Mouse (Mus musculus) kidney, embryonic 14.5 days (tissue): ENCODE measurements around the gene Ccdc163. TPM values are rescaled to one million over a fixed set of nuclear protein-coding genes. Genes with fewer than 3 reads are reported as not detected.
"Not testable (repeated sequence)": the region's sequence is repeated elsewhere in the genome, so short reads cannot be mapped to it uniquely, and the experiment has no call there.

Source experiments
- ATAC-seq: fragments of 200-750 bp; cut with Nextera tagmentation; 2 replicates; pipeline ENCODE4 v1.8.0; 2017; ENCODE audit warnings: moderate number of reproducible peaks, mild to moderate bottlenecking, moderate TSS enrichment, moderate library complexity; ENCODE audit not compliant: low FRiP score, low TSS enrichment
- H3K27ac ChIP-seq: fragments of 300-500 bp; sonication (generic); 2 replicates; pipeline ENCODE4 v1.5.1; 2014; ENCODE audit warnings: low read depth, mild to moderate bottlenecking, low read length, moderate library complexity, mixed read lengths
- H3K27me3 ChIP-seq: fragments of 300-500 bp; sonication (generic); 2 replicates; pipeline ENCODE4 v1.6.1; 2014; ENCODE audit warnings: mild to moderate bottlenecking, low read length; ENCODE audit not compliant: control insufficient read depth, insufficient read depth
- H3K36me3 ChIP-seq: fragments of 300-500 bp; sonication (generic); 2 replicates; pipeline ENCODE4 v1.6.1; 2014; ENCODE audit warnings: low read length, mixed read lengths; ENCODE audit not compliant: control insufficient read depth, insufficient read depth
- H3K4me1 ChIP-seq: fragments of 300-500 bp; sonication (generic); 2 replicates; pipeline ENCODE4 v1.6.1; 2014; ENCODE audit warnings: low read length, mixed read lengths; ENCODE audit not compliant: control insufficient read depth, insufficient read depth
- H3K4me2 ChIP-seq: fragments of 300-500 bp; sonication (generic); replicated peaks from 2 replicates; pipeline ENCODE4 v1.6.1; 2014; ENCODE audit warnings: low read depth, mild to moderate bottlenecking, low read length
- H3K4me3 ChIP-seq: fragments of 300-500 bp; sonication (generic); 2 replicates; pipeline ENCODE4 v1.5.1; 2014; ENCODE audit warnings: mild to moderate bottlenecking, low read length
- H3K9ac ChIP-seq: fragments of 300-500 bp; sonication (generic); 2 replicates; pipeline ENCODE4 v1.6.1; 2014; ENCODE audit warnings: low read depth, mild to moderate bottlenecking, low read length, moderate library complexity
- H3K9me3 ChIP-seq: fragments of 300-500 bp; sonication (generic); 2 replicates; pipeline ENCODE4 v1.6.1; 2016; ENCODE audit warnings: low read length; ENCODE audit not compliant: control insufficient read depth
- WGBS: fragments of 180-500 bp; shearing (Covaris S2); extraction: QIAGEN DNeasy Blood & Tissue Kit; methylation state at CpG from one replicate; pipeline ENCODE4 v1.1.7; 2014; 5-methylcytosine and 5-hydroxymethylcytosine counted together
- polyA plus RNA-seq: library from polyadenylated mRNA; unstranded; fragments of >200 nt; fragmentation: Nextera tagmentation; extraction: Ambion mirVana; gene quantifications from 2 replicates; pipeline ENCODE4 v1.2.1, GENCODE M21; 2014

Ccdc163 gene
- polyA plus RNA-seq, result 36.9 and 39.6 TPM in 2 replicates

DNA sequence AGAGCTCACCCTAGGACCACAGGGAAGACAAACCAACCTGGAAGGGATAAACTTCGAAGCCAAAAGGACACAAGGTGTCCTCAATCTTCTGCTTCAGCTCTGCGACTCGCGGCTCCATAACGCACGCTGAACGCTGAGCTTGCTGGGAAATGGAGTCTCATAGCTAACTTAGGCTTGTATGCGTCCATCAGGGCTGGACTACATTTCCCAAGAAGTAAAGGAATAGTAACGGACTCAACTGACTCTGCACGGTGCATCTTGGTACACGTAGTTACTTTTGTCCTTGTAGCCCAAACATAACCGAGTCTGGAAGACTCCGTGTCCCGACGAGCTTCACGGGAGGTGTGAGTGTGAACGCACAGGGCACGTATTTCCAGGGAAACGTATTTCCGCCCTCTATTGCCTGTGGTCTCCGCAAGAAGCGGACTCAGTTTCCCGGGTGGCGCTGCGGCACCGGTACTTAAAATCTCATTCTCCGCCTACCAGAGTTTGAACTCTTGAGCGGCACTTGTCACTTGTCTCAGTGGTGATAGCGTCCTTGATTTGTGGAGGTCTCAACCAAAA lies at the start of gene Ccdc163, which contains the start of gene Mmachc:
Gene Ccdc163 (plus strand): TSS at position 309 of the 564 bp plus-strand sequence.
Gene Mmachc (minus strand): TSS at position 206 of the 564 bp plus-strand sequence.
- ATAC-seq, result peak; percentile 98
- no peaks in the 10 kb centered on the region for H3K27me3 ChIP-seq
- H3K9me3 ChIP-seq, result no peaks in the 10 kb centered on the region
- 0 out of 2 replicates have a peak, but pooled peaks cover 6% of the 10 kb centered on the region for H3K4me1 ChIP-seq
- peaks cover 5% of the 10 kb centered on the region for H3K36me3 ChIP-seq
- peak within 1 kb of the TSS; percentile 69 for H3K4me3 ChIP-seq
- H3K27ac ChIP-seq, result no peak within 1 kb of the TSS
- H3K4me2 ChIP-seq, result peak within 1 kb of the TSS; percentile 64
- under 1% methylated on average over 29 of the region's 29 CpGs for WGBS
- peak within 1 kb of the TSS; percentile 65 for H3K9ac ChIP-seq

DNA sequence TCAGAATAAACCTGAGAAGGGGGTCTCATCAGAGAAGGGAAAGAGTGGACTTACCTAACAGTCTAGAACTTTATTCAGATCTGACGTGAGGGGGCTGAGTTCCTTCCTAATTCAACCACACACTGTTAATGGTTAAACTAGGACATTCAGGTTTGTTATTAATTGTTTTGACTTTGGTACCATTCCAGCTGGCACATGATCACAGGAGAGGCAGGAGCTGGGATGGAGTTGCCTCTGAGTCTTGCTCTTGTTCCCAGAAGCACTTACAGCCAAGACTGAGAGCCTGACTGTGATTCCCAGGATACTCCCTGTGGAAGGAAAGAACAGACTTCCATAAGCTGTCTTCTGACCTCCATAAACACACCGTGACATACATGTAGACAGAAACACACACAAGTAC lies 48.8 kb upstream of the Ccdc163 start:
- no peak overlapping the region for H3K4me3 ChIP-seq
- H3K9ac ChIP-seq, result no peak overlapping the region
- WGBS, result 53% methylated on average over 2 of the region's 2 CpGs
- peak overlapping the region; percentile 6; the same call in 1 of the 2 replicates for H3K27ac ChIP-seq
- no peaks in the 10 kb centered on the region for H3K9me3 ChIP-seq
- H3K4me1 ChIP-seq, result no peaks in the 10 kb centered on the region
- H3K4me2 ChIP-seq, result no peak overlapping the region
- H3K27me3 ChIP-seq, result no peaks in the 10 kb centered on the region
- ATAC-seq, result peak; percentile 61; the same call in 1 of the 2 replicates
- H3K36me3 ChIP-seq, result no peaks in the 10 kb centered on the region

DNA sequence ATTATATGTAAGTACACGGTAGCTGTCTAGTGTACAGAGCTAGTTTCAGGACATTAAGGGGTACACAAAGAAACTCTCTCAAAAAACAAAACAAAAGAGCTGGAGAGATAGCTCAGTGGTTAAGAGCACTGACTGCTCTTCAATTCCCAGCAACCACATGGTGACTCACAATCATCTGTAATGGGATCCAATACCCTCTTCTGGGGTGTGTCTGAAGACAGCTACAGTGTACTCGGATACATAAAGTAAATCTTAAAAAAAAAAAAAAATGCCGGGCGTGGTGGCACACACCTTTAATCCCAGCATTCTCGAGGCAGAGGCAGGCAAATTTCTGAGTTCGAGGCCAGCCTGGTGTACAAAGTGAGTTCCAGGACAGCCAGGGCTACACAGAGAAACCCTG lies 48.4 kb upstream of the Ccdc163 start:
- WGBS, result 87% methylated on average over 6 of the region's 6 CpGs
- H3K9ac ChIP-seq, ATAC-seq, H3K27me3 ChIP-seq, H3K9me3 ChIP-seq, H3K4me3 ChIP-seq, H3K4me1 ChIP-seq, H3K36me3 ChIP-seq, H3K4me2 ChIP-seq: not testable (repeated sequence)
- H3K27ac ChIP-seq, result peak overlapping the region; percentile 6; the same call in 1 of the 2 replicates

DNA sequence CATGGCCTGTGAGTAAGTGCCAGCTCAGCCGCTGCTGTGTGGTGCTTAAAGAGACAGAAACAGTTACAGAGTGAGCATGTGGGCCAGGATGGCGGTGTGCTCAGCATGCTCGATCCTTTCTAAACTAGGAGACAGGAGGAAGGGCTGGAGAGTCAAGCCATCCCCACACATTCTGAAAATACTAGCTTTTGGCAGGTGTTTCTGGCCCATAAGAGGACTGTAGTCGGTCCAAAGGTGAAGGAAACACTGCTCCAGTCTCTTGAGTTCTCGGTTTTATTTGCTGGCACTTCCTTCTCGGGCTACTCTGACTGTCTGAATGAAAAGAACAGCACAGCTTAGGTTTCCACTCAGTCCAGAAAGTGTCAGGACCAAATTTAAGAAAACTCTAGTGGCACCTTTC lies 47.5 kb upstream of the Ccdc163 start:
- Histone ChIP-seq H3K36me3 (no peaks in the 10 kb centered on the region), H3K9me3 (no peaks in the 10 kb centered on the region), H3K9ac (no peak overlapping the region), H3K27ac (no peak overlapping the region), H3K4me2 (no peak overlapping the region), H3K27me3 (no peaks in the 10 kb centered on the region), H3K4me3 (no peak overlapping the region), H3K4me1 (no peaks in the 10 kb centered on the region)
- WGBS, result 72% methylated on average over 6 of the region's 6 CpGs
- no peak for ATAC-seq

DNA sequence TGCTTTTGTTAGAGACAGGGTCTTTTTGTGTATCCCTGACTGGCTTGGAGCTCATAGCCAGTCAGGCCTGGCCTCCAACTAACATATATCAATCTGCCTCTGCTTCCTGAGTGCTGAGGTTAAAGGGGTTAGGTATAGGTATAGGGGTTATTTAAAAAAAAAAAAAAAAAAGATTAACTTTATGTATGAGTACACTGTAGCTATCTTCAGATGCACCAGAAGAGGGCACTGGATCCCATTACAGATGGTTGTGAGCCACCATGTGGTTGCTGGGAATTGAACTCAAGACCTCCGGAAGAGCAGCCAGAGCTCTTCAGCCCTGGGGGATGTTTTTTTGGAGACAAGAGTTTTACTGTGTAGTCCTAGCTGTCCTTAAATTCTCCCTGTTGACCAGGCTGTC lies 46.3 kb upstream of the Ccdc163 start:
- Histone ChIP-seq H3K27me3 (no peaks in the 10 kb centered on the region), H3K9ac (no peak overlapping the region), H3K4me1 (no peaks in the 10 kb centered on the region), H3K4me3 (no peak overlapping the region), H3K36me3 (no peaks in the 10 kb centered on the region), H3K4me2 (no peak overlapping the region), H3K9me3 (no peaks in the 10 kb centered on the region), H3K27ac (no peak overlapping the region)
- ATAC-seq, result no peak
- 94% methylated on average over 1 of the region's 1 CpGs for WGBS

DNA sequence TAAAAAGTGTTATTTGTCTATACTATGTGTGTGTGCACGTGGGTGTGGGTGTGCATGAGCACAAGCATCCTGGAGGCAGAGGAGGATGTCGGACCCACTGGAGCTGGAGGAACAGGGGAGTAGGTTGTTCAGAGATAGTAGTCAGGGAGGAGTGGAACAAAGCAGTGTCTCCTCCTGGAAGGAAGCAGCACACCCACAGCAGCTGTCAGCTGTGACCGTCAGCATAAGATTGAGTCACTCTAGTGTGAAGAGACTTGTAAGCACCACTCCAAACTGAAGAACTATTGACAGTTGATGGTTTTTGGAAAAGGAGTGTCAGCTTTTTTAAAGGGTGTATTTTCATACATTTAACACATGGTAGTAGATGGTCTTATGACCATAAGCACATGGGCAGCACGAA lies 41.7 kb upstream of the Ccdc163 start:
- H3K9ac ChIP-seq, result no peak overlapping the region
- no peak; the same call in 1 of the 2 replicates for ATAC-seq
- H3K4me3 ChIP-seq, result no peak overlapping the region
- WGBS, result 62% methylated on average over 4 of the region's 4 CpGs
- no peaks in the 10 kb centered on the region for H3K4me1 ChIP-seq
- no peaks in the 10 kb centered on the region for H3K9me3 ChIP-seq
- no peak overlapping the region for H3K27ac ChIP-seq
- no peaks in the 10 kb centered on the region for H3K27me3 ChIP-seq
- H3K4me2 ChIP-seq, result no peak overlapping the region
- no peaks in the 10 kb centered on the region for H3K36me3 ChIP-seq

DNA sequence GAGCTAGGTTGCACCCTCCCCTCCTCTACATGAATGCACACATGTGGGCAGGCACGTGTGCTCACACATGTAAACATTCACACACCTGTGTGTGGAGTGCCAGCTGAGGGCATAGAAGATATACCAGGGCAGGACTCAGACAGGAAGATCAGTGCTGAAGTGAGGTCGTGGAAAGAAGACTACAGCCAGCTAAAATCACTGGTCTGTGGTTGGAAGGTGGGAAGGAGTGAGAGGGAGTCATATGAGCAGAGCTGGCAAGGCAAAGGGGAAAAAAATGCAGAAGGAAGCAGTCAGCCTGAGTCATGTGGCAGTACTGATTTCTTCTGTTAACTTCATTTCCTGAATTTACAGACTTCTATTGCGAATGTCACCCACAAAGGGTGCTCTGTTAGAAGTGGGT lies 40.2 kb upstream of the Ccdc163 start:
- Histone ChIP-seq H3K27ac (no peak overlapping the region), H3K4me3 (no peak overlapping the region), H3K4me1 (no peaks in the 10 kb centered on the region), H3K9me3 (no peaks in the 10 kb centered on the region), H3K9ac (no peak overlapping the region), H3K27me3 (no peaks in the 10 kb centered on the region), H3K36me3 (no peaks in the 10 kb centered on the region), H3K4me2 (no peak overlapping the region)
- ATAC-seq, result no peak
- WGBS, result 59% methylated on average over 3 of the region's 3 CpGs

DNA sequence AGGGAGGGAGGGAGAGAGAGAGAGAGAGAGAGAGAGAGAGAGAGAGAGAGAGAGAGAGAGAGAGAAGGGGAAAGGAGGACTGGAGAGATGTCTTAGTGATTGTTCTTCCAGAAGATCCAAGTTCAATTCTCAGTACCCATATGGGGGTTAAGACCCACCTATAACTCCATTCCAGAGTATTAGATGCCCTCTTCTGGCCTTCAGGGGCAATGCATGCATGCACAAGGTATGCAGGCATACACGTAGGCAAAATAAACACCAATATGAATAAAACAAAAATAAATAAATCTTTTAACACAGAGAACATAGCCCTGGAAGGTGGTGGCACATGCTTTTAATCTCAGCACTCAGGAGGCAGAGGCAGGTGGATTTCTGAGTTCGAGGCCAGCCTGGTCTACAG lies 39.0 kb upstream of the Ccdc163 start:
- 77% methylated on average over 2 of the region's 2 CpGs for WGBS
- Histone ChIP-seq H3K4me3 (no peak overlapping the region), H3K4me1 (no peaks in the 10 kb centered on the region), H3K9me3 (no peaks in the 10 kb centered on the region), H3K4me2 (no peak overlapping the region), H3K27ac (no peak overlapping the region), H3K9ac (no peak overlapping the region), H3K36me3 (no peaks in the 10 kb centered on the region), H3K27me3 (no peaks in the 10 kb centered on the region)
- ATAC-seq, result no peak

DNA sequence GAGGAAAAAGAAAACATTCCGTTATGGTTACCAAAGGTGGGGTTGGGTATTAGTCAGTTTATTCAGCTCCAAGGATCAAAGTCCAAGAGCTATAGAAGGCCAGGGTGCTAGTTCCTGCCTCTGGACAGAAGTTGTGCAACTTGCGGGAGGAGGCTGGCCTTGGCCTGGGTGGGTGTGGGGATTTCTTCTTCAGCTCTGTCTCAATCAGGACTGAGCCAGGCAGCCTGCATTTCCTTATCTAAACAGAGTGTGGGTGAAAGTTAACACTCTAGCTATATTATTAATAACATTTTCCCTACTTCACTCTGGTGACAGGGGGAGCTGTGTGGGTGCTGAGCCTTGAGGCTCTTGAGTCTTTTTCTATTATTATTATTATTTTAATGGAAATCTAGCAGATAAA lies 35.5 kb upstream of the Ccdc163 start:
- no peak for ATAC-seq
- Histone ChIP-seq H3K9me3 (no peaks in the 10 kb centered on the region), H3K27ac (no peak overlapping the region), H3K4me2 (no peak overlapping the region), H3K4me3 (no peak overlapping the region), H3K27me3 (no peaks in the 10 kb centered on the region), H3K4me1 (no peaks in the 10 kb centered on the region), H3K36me3 (no peaks in the 10 kb centered on the region), H3K9ac (no peak overlapping the region)
- WGBS, result 49% methylated on average over 2 of the region's 2 CpGs
